Mouse (Mus musculus): ENCODE results near the gene Nxph3.

DNA sequence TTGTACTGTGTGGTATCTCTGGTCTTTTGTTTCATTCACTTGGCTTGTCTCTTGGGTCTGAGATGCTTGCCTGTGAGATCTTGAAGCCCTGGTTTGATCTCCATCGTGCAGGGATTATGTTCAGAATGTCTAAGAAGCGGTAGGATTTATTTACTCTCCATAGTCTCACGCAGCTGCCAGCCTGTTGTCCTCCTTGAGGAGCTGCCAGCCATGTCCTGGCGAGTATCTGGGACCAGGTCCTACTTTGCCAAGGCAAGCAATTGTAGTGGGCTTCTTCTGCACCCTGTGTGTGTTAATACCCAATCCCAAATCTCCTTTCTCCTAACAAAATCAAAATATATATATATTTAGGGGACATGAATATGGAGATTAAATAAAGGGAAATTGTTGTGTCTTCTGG, 21.4 kb downstream of the Nxph3 start:
- TF ChIP-seq POLR2A (IDR thresholded peaks at IDR 0.05; ENCODE audit: borderline replicate concordance, extremely low read depth, insufficient read depth, insufficient read length, poor library complexity, severe bottlenecking) (no peak), CTCF (IDR thresholded peaks at IDR 0.05; ENCODE audit: borderline replicate concordance, extremely low read depth, insufficient read depth, insufficient read length) (no peak)

Data from brain, embryonic 14.5 days (tissue).